Mouse (Mus musculus): Measurements from ENCODE around the gene Cdh11.

DNA sequence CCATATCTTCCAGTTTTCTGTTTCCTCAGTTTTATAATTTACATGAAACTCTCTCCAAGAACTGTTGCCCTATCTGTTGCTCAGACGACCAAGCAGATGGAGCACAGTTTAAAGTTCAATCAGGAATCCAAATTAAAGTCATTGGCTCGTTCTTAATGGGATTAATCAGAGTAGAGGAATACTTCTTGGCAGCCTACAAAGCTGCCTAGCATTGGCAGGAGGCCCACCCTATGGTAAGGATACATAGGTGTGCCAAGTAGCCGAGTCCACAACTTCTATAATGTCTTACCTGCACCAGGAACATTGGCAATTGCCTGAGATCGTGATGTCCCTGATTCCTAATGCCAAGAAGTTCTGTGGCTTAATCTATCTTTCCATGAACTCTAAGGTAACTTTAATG lies 173.3 kb downstream of the Cdh11 start:
- TF ChIP-seq POLR2A (IDR thresholded peaks at IDR 0.05; ENCODE audit: borderline replicate concordance, insufficient read depth, low read length): no peak
- TF ChIP-seq CTCF (IDR thresholded peaks at IDR 0.05; ENCODE audit: borderline replicate concordance, insufficient read depth, low read depth, low read length): no peak

All from cerebellum, adult 2 months (tissue).